Mouse (Mus musculus): Measurements from ENCODE around the gene Cacna1e. TPM values are rescaled to one million over a fixed set of nuclear protein-coding genes. Genes with fewer than 3 reads are reported as not detected.
A peak's percentile ranks its signal among the peaks of the same experiment; 100 is the strongest.

Gene Cacna1e
- polyA plus RNA-seq, 1 experiment from 2014 or later: 0.02 TPM

- Histone ChIP-seq H3K4me2 (no peak overlapping the region), H3K9me3 (replicated peaks) (no peaks in the 10 kb centered on the region), H3K27me3 (peaks cover 50% of the 10 kb centered on the region), H3K4me1 (replicated peaks) (no peaks in the 10 kb centered on the region), H3K36me3 (replicated peaks) (no peaks in the 10 kb centered on the region), H3K27ac (replicated peaks) (no peak overlapping the region), H3K4me3 (replicated peaks) (no peak overlapping the region), H3K9ac (no peak overlapping the region)
- ATAC-seq (ENCODE audit: insufficient read depth): no peak
- 42% methylated on average over 6 of the region's 6 CpGs for WGBS (ENCODE audit: insufficient replicate concordance)
These were observed 154.9 kb downstream of the Cacna1e start for GRCm38 (mm10) chr1:154729269-154729980.

DNA sequence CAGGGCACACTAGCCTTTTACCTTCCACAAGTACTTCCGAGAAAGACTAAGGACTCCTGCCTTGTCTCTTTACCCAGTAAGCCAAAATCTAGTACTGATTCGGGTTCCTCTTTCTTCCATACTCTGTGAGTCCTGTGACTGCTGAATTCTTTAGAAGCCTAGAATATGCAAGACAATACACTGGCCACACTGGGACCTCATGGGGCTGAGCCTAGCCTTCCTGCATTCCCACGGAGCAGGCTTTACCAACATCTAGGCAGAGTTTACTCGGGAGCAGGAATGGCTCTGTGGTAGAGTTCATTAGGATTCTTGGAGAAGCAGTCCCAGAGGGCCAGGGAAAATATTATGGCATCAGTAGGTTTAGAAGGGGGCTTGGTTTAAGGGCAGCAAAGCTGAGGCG, 155.6 kb downstream of the Cacna1e start:
- Histone ChIP-seq H3K27me3 (peaks cover 57% of the 10 kb centered on the region), H3K27ac (replicated peaks) (no peak overlapping the region), H3K4me3 (replicated peaks) (no peak overlapping the region), H3K4me1 (replicated peaks) (no peaks in the 10 kb centered on the region), H3K4me2 (no peak overlapping the region), H3K9ac (no peak overlapping the region), H3K9me3 (replicated peaks) (no peaks in the 10 kb centered on the region), H3K36me3 (replicated peaks) (no peaks in the 10 kb centered on the region)
- ATAC-seq (ENCODE audit: insufficient read depth): no peak
- 31% methylated on average over 5 of the region's 5 CpGs for WGBS (ENCODE audit: insufficient replicate concordance)

DNA sequence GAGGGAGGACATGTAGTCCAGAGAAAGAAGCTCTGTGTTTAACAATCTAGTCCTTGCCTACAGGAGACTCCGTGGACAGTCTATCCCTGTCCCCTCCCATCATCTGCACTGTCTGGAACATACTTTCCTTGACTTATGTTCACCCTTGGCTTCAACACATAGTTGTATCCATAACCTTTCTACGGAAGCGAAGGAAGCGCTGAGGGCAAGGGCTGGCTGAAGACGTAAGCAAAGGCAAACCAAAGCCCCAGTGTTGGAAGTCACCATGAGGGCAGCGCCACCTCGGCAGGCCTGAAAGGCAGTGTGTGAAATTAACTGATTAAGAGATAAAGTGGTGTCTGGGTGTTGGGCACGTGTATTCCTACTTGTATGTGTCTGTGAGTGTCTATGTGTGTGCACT, 156.6 kb downstream of the Cacna1e start:
- WGBS (ENCODE audit: insufficient replicate concordance): 65% methylated on average over 8 of the region's 8 CpGs
- no peak for ATAC-seq (ENCODE audit: insufficient read depth)

DNA sequence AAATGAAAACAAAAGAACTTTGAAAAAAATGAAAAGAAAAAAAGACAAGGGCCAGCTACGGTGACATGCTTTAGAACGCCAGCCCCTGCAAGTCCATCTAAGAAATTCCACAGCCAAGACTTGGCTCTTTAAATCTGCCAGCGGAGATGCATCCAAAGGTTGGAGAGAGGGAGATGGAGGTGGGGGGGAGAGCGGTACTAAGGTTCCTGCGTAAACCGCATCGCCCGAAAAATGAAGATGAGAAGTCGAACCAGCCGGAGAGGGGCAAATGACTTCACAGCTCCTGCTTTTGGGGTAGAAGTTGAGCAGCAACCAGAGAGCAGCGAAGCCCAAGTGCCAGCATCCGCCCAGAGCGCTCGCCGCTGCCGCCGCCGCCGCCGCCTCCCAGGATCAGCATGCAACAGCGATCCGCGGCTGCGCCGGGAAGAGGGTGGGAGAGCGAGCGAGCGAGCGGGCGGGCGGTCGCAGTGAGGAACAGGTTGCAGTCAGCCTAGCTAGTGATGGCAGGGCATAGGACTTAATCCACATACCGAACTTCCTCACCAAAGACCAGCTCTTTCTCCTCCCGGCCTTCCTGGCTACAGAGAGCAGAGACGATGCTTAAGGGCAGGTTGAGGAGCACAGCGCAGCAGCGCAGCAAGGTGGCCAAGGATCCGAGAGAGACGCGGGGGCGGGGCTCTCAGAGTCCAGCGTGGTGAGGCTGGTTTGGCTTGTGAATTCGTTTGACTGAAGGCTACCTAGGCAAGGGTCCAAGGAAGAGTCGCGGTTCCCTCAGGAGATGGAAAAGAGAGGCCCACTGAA, 157.7 kb downstream of the Cacna1e start:
- no peak overlapping the region for H3K9ac ChIP-seq
- H3K36me3 ChIP-seq (replicated peaks): no peaks in the 10 kb centered on the region
- ATAC-seq (ENCODE audit: insufficient read depth): no peak
- 2% methylated on average over 45 of the region's 45 CpGs for WGBS (ENCODE audit: insufficient replicate concordance)
- H3K4me3 ChIP-seq (replicated peaks): peak overlapping the region; percentile 14; the same call in 1 of the 2 replicates
- peak overlapping the region; percentile 39 for H3K4me2 ChIP-seq
- peaks cover 75% of the 10 kb centered on the region for H3K27me3 ChIP-seq
- no peaks in the 10 kb centered on the region for H3K4me1 ChIP-seq (replicated peaks)
- no peaks in the 10 kb centered on the region for H3K9me3 ChIP-seq (replicated peaks)
- no peak overlapping the region for H3K27ac ChIP-seq (replicated peaks)

More for the DNA sequence above, 156.6 kb downstream of the Cacna1e start:
- no peaks in the 10 kb centered on the region for H3K4me1 ChIP-seq (replicated peaks)
- H3K27me3 ChIP-seq: peaks cover 67% of the 10 kb centered on the region
- no peaks in the 10 kb centered on the region for H3K9me3 ChIP-seq (replicated peaks)
- no peak overlapping the region for H3K4me3 ChIP-seq (replicated peaks)
- H3K27ac ChIP-seq (replicated peaks): no peak overlapping the region
- no peak overlapping the region for H3K9ac ChIP-seq
- H3K4me2 ChIP-seq: no peak overlapping the region
- H3K36me3 ChIP-seq (replicated peaks): no peaks in the 10 kb centered on the region

- no peaks in the 10 kb centered on the region for H3K36me3 ChIP-seq (replicated peaks)
- H3K4me3 ChIP-seq (replicated peaks): peak overlapping the region; percentile 14; the same call in 1 of the 2 replicates
- no peaks in the 10 kb centered on the region for H3K9me3 ChIP-seq (replicated peaks)
- peaks cover 78% of the 10 kb centered on the region for H3K27me3 ChIP-seq
- no peak overlapping the region for H3K9ac ChIP-seq
- H3K27ac ChIP-seq (replicated peaks): no peak overlapping the region
- no peak for ATAC-seq (ENCODE audit: insufficient read depth)
- WGBS (ENCODE audit: insufficient replicate concordance): 22% methylated on average over 35 of the region's 35 CpGs
- peak overlapping the region; percentile 39; the same call in 1 of the 2 replicates for H3K4me2 ChIP-seq
- H3K4me1 ChIP-seq (replicated peaks): no peaks in the 10 kb centered on the region
These were observed 158.7 kb downstream of the Cacna1e start for GRCm38 (mm10) chr1:154725356-154726320.

- Histone ChIP-seq H3K4me3 (replicated peaks) (no peak overlapping the region), H3K36me3 (replicated peaks) (no peaks in the 10 kb centered on the region), H3K9me3 (replicated peaks) (no peaks in the 10 kb centered on the region), H3K9ac (no peak overlapping the region), H3K27ac (replicated peaks) (no peak overlapping the region), H3K4me2 (no peak overlapping the region), H3K4me1 (replicated peaks) (no peaks in the 10 kb centered on the region), H3K27me3 (peaks cover 76% of the 10 kb centered on the region)
- WGBS (ENCODE audit: insufficient replicate concordance): 8% methylated on average over 19 of the region's 19 CpGs
- no peak for ATAC-seq (ENCODE audit: insufficient read depth)
These were observed 160.6 kb downstream of the Cacna1e start for GRCm38 (mm10) chr1:154723537-154724286.

DNA sequence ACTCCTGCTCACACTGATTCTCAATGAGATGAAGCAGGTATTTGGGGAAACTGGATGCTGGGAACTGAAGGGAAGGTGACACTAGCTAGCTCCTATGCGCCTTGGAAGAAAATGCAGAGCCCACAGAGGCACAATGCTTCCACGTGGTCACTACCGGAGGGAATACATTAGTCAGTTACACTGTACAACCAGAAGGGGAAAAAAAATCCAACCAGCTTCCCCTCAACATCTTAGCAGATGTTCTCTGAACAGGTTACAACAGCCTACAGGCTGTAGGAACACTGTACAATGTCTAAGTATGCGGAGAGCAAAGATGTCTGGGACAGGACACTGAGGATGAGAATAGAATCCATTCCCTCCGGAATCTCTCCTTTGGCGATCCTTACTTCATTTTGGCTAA, 161.2 kb downstream of the Cacna1e start:
- WGBS (ENCODE audit: insufficient replicate concordance): 26% methylated on average over 6 of the region's 6 CpGs
- Histone ChIP-seq H3K36me3 (replicated peaks) (no peaks in the 10 kb centered on the region), H3K4me2 (no peak overlapping the region), H3K9me3 (replicated peaks) (no peaks in the 10 kb centered on the region), H3K9ac (no peak overlapping the region), H3K4me3 (replicated peaks) (no peak overlapping the region), H3K4me1 (replicated peaks) (no peaks in the 10 kb centered on the region), H3K27ac (replicated peaks) (no peak overlapping the region), H3K27me3 (peaks cover 74% of the 10 kb centered on the region)
- ATAC-seq (ENCODE audit: insufficient read depth): no peak

- H3K4me3 ChIP-seq (replicated peaks): no peak overlapping the region
- no peaks in the 10 kb centered on the region for H3K9me3 ChIP-seq (replicated peaks)
- H3K4me2 ChIP-seq: no peak overlapping the region
- ATAC-seq (ENCODE audit: insufficient read depth): no peak
- 51% methylated on average over 7 of the region's 7 CpGs for WGBS (ENCODE audit: insufficient replicate concordance)
- no peaks in the 10 kb centered on the region for H3K4me1 ChIP-seq (replicated peaks)
- H3K27ac ChIP-seq (replicated peaks): no peak overlapping the region
- no peak overlapping the region for H3K9ac ChIP-seq
- H3K36me3 ChIP-seq (replicated peaks): no peaks in the 10 kb centered on the region
- peaks cover 9% of the 10 kb centered on the region; the same call in 1 of the 2 replicates for H3K27me3 ChIP-seq
These were observed 168.7 kb downstream of the Cacna1e start for GRCm38 (mm10) chr1:154715596-154715995.

DNA sequence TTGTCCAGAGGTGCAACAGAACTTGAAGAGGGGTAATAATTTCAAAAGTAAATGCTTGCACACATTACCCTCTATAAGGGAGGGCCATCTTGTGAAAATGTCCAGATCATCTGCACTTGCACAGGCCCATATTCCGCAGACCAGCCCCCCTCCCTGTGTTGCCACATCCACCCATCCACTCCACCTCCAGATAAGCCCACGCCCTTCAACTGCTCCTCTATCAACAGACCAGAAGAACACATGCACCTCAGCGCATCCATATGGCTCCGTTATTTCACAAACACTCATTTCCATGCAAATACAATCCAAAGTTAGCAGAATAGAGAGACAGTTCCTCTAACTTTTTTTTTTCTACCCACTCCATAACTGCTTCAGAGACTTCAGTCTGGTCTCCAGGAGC, 171.6 kb downstream of the Cacna1e start:
- ATAC-seq (ENCODE audit: insufficient read depth): peak; percentile 86
- H3K36me3 ChIP-seq (replicated peaks): no peaks in the 10 kb centered on the region
- no peak overlapping the region for H3K9ac ChIP-seq
- no peak overlapping the region for H3K4me3 ChIP-seq (replicated peaks)
- H3K4me1 ChIP-seq (replicated peaks): peaks cover 6% of the 10 kb centered on the region; the same call in 1 of the 2 replicates
- 57% methylated on average over 4 of the region's 4 CpGs for WGBS (ENCODE audit: insufficient replicate concordance)
- peak overlapping the region; percentile 29; the same call in 1 of the 2 replicates for H3K4me2 ChIP-seq
- H3K9me3 ChIP-seq (replicated peaks): no peaks in the 10 kb centered on the region
- no peak overlapping the region for H3K27ac ChIP-seq (replicated peaks)
- no peaks in the 10 kb centered on the region for H3K27me3 ChIP-seq

DNA sequence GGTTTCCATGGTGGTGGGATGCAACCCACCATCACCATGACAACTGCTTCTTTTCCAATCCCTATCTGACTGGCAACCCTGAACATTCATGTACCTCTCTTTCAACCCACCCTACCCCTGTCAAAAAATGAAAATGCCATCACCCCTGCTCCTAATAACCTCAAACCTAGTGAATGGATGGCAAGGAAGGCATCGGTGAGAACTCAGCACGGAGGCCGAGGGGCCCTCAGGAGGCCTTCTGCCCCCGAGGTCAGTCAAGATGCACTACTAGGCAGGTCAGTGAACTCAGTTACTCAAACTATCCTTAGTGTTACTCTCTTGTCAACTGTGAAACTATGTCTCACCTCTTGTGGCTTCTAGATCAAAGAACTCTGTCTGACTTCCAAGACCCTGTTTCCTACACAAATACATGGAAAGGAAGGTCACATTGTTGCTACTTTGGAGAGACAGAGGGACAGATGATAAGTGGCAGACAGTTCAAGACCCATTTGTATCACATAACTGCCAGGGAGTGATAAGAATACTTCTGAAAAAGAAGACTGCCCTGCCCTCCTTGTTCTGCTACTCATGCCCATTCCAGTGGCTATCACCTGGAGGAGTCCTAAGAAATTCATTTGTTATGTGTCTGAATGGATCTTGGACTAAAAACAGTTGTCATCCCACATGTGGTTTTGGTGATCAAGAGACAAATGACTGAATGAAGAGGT, 176.6 kb downstream of the Cacna1e start:
- 64% methylated on average over 4 of the region's 4 CpGs for WGBS (ENCODE audit: insufficient replicate concordance)
- H3K27ac ChIP-seq (replicated peaks): peak overlapping the region; percentile 51; the same call in 1 of the 2 replicates
- no peaks in the 10 kb centered on the region for H3K9me3 ChIP-seq (replicated peaks)
- peaks cover 15% of the 10 kb centered on the region for H3K4me1 ChIP-seq (replicated peaks)
- no peaks in the 10 kb centered on the region for H3K27me3 ChIP-seq
- 0 out of 2 replicates have a peak overlapping the region, but pooled peaks have one; percentile 1 for H3K4me2 ChIP-seq
- no peak overlapping the region for H3K9ac ChIP-seq
- peak; percentile 76 for ATAC-seq (ENCODE audit: insufficient read depth)
- H3K4me3 ChIP-seq (replicated peaks): no peak overlapping the region
- H3K36me3 ChIP-seq (replicated peaks): no peaks in the 10 kb centered on the region
